Mouse (Mus musculus) heart, postnatal 4 days (tissue): ENCODE results near the gene Hs3st6. TPM values are rescaled to one million over a fixed set of nuclear protein-coding genes. Genes with fewer than 3 reads are reported as not detected.

Source experiments
- DNase-seq: peaks from one replicate; pipeline ENCODE4 v3.0.0; 2021
- total RNA-seq, 2 experiments: library from RNA; stranded (reverse); gene quantifications; 2 replicates each; pipeline ENCODE4 v1.2.3; 2021

Hs3st6 gene
- total RNA-seq, 2 experiments from 2014 or later, result 0.20 TPM; not detected in 1

GRCm38 (mm10) chr17:24773241-24773640, 20.5 kb downstream of the Hs3st6 start:
- DNase-seq, result no peak

- DNase-seq, result no peak
Observed at GRCm38 (mm10) chr17:24775173-24775572, 22.4 kb downstream of the Hs3st6 start.

GRCm38 (mm10) chr17:24777073-24777472, 24.3 kb downstream of the Hs3st6 start:
- no peak for DNase-seq

- DNase-seq, result no peak
Observed at GRCm38 (mm10) chr17:24780821-24781220, 28.0 kb downstream of the Hs3st6 start.

- DNase-seq, result no peak
Observed at GRCm38 (mm10) chr17:24792190-24792589, 39.4 kb downstream of the Hs3st6 start.

GRCm38 (mm10) chr17:24794791-24795190, 42.0 kb downstream of the Hs3st6 start:
- no peak for DNase-seq

GRCm38 (mm10) chr17:24796969-24797368, 44.2 kb downstream of the Hs3st6 start:
- no peak for DNase-seq

GRCm38 (mm10) chr17:24798229-24798628, 45.4 kb downstream of the Hs3st6 start:
- no peak for DNase-seq

- no peak for DNase-seq
Observed at GRCm38 (mm10) chr17:24799476-24799875, 46.7 kb downstream of the Hs3st6 start.

GRCm38 (mm10) chr17:24800524-24800923, 47.7 kb downstream of the Hs3st6 start:
- no peak for DNase-seq

- DNase-seq, result peak; percentile 74
Observed at GRCm38 (mm10) chr17:24803952-24804951, 51.5 kb downstream of the Hs3st6 start, which contains the start of gene Meiob. Gene Meiob, plus strand, starts transcription at chr17:24804289.

Other genes with a start within 250 kb of the Hs3st6 start
- gene Traf7, start 225.1 kb upstream of the Hs3st6 start, total RNA-seq, result 100 to 1,000 TPM in 1 of 2 experiments, 10 to 100 TPM in 1; 97.6 to 106 TPM
- gene Rab26, start 218.8 kb upstream of the Hs3st6 start, total RNA-seq, result under 1 TPM; 0.27 to 0.38 TPM
- 10 to 100 TPM; 50.1 to 52.6 TPM for gene Pkd1, start 203.2 kb upstream of the Hs3st6 start, total RNA-seq
- gene Tsc2, start 120.4 kb upstream of the Hs3st6 start, total RNA-seq, result 10 to 100 TPM; 82.9 to 87.9 TPM
- 1 to 10 TPM; 4.0 TPM for gene Nthl1, start 120.3 kb upstream of the Hs3st6 start, total RNA-seq
- 10 to 100 TPM; 61.8 to 75.0 TPM for gene Slc9a3r2, start 102.7 kb upstream of the Hs3st6 start, total RNA-seq
- gene Npw, start 94.5 kb upstream of the Hs3st6 start, total RNA-seq, result not detected
- 10 to 100 TPM; 26.0 to 26.6 TPM for gene Zfp598, start 83.3 kb upstream of the Hs3st6 start, total RNA-seq
- under 1 TPM; 0.14 to 0.27 TPM for gene Syngr3, start 63.0 kb upstream of the Hs3st6 start, total RNA-seq
- 10 to 100 TPM; 23.3 to 25.6 TPM for gene Gfer, start 56.8 kb upstream of the Hs3st6 start, total RNA-seq
- 1 to 10 TPM; 1.9 to 2.1 TPM for gene Noxo1, start 56.8 kb upstream of the Hs3st6 start, total RNA-seq
- gene Tbl3, start 45.3 kb upstream of the Hs3st6 start, total RNA-seq, result 10 to 100 TPM; 25.2 to 29.2 TPM
- gene Rnf151, start 34.9 kb upstream of the Hs3st6 start, total RNA-seq, result not detected
- 100 to 1,000 TPM; 734 to 782 TPM for gene Rps2, start 34.9 kb upstream of the Hs3st6 start, total RNA-seq
- gene Ndufb10, start 28.5 kb upstream of the Hs3st6 start, total RNA-seq, result 100 to 1,000 TPM; 684 to 725 TPM
- 10 to 100 TPM; 19.5 TPM for gene Rpl3l, start 25.2 kb upstream of the Hs3st6 start, total RNA-seq
- 10 to 100 TPM; 74.4 to 83.3 TPM for gene Msrb1, start 16.3 kb upstream of the Hs3st6 start, total RNA-seq
- under 1 TPM in 1 of 2 experiments, not detected in 1; 0.16 TPM for gene Meiob, start 51.3 kb downstream of the Hs3st6 start, total RNA-seq
- gene Hagh, start 87.2 kb downstream of the Hs3st6 start, total RNA-seq, result 10 to 100 TPM; 77.6 to 82.3 TPM
- 10 to 100 TPM; 50.3 to 53.0 TPM for gene Fahd1, start 97.4 kb downstream of the Hs3st6 start, total RNA-seq
- gene Igfals, start 113.0 kb downstream of the Hs3st6 start, total RNA-seq, result 1 to 10 TPM; 2.9 to 3.5 TPM
- gene Nubp2, start 133.4 kb downstream of the Hs3st6 start, total RNA-seq, result 10 to 100 TPM; 25.6 to 27.0 TPM
- 10 to 100 TPM; 34.8 to 38.6 TPM for gene Spsb3, start 133.7 kb downstream of the Hs3st6 start, total RNA-seq
- gene Eme2, start 142.1 kb downstream of the Hs3st6 start, total RNA-seq, result 10 to 100 TPM; 24.8 to 27.1 TPM
- 10 to 100 TPM; 93.6 to 97.0 TPM for gene Mrps34, start 142.1 kb downstream of the Hs3st6 start, total RNA-seq
- gene Nme3, start 143.5 kb downstream of the Hs3st6 start, total RNA-seq, result 10 to 100 TPM; 33.6 to 42.8 TPM
- gene Mapk8ip3, start 184.0 kb downstream of the Hs3st6 start, total RNA-seq, result 10 to 100 TPM; 66.5 to 68.5 TPM
- gene Jpt2, start 207.7 kb downstream of the Hs3st6 start, total RNA-seq, result 10 to 100 TPM; 43.6 to 49.9 TPM